Mouse (Mus musculus): ENCODE measurements around the gene Spg20. TPM values are rescaled to one million over a fixed set of nuclear protein-coding genes. Genes with fewer than 3 reads are reported as not detected.

Gene Spg20
- total RNA-seq, 2 experiments from 2014 or later: 31.9 to 33.1 TPM

DNA sequence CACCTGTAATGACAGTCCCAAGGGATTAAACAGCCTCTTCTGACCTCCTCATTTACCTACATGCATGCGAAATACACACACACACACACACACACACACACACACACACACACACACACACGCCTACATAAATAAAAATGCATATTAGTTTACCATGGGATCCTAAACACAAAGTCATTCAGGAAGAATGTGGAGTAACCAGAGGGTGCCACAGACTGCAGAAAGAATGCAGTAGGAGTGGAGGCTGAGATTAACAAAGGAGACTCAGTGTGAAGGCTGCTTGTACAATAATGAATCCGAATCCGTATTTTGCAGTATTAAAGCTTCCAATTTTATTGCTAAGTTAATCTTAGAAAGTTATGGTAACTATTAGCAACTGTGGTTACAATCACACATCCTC lies 33.0 kb downstream of the Spg20 start:
- no peak for DNase-seq (ENCODE audit: extremely low spot score in 1 of 2, low spot score in 1 of 2)

DNA sequence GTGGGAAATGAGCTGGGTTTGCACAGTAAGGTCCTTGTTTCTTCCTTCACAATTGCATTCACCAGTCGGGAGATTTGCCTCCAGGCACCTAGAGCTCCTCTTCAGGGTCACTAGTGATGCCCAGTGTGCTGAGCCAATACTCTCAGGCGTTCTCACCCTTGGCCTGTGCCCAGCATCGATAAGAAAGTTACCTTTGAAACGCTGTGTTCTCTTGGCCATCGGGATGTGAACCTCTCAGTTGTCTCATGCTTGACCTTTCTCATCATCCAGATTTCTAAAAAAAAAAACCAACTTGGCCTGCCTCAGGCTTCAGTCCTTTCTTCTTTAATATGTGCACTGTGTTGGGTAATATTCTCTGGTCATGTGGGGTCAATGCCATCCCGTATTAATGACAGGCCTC lies 34.5 kb downstream of the Spg20 start:
- DNase-seq (ENCODE audit: extremely low spot score in 1 of 2, low spot score in 1 of 2): no peak

DNA sequence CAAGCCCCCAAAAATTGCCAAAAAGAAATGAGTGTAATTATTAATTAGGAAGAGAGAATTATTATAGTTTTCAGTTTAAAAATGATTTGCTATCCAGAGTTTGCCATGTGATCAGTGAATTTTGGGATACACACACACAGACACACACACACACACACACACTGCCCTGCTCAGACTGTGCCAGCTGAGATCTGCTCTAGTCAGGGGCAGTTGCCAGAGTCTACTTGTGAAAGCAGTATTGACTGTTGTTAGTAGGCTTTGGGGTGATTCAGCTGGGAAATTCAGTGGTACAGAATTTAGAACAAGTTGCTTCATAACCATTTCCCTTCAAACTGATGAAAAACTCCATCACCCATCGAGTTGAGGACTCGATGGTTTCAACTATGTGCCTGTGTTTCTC lies 35.2 kb downstream of the Spg20 start:
- DNase-seq (ENCODE audit: extremely low spot score in 1 of 2, low spot score in 1 of 2): no peak

DNA sequence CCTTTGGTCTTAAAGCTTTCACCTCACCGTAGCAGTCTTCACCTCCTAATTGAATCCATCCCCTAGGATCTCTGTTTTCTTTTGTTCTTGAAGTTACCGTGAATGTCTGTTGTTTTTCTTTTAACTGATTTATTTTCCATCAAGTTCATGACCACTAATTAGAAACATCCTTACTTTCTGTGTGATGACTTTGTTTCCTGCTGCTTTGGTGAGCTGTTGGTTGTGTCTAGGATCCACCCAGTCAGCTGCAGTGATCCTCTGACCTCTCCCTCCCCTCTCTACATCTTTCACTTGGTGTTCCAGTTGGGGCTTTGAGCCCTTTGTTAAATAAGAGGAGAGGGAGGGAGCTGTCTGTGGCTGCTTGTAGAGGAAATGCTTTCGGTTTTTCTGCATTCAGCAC lies 36.2 kb downstream of the Spg20 start:
- no peak for DNase-seq (ENCODE audit: extremely low spot score in 1 of 2, low spot score in 1 of 2)

DNA sequence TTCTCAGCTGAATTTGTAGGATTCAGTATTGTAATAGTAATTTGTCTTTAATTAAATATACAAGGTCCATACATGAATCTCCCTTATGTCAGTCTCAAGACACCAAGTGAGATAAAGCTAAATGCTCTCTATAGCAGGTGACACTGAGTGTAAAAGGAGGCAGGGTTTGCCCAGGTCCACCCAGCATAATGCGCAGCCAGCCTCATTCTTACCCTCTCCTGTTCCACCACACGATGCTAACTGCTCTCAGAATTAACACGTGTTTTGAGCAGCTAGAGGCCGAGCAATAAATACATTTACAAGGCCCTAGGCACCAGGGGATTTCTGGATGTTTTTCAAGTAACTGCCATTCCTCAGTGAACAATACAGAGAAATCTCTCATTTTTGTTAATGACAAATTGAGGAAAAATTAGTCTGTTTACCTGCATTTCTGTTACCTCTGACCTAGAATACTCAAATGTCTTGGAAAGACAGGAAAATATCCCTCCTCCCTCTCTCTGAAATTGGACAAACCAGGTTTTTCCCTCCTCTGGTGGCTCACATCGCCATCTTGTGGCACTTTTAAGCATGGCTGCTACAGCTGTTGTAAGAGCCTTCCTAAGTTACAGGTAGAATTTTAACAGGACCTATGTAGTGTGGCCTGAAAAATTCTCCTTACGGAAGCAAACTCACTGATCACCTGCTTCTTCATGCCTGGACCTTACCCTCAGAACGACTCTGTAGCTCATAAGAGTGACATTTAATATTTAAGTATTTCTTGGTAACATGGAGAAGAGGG lies 39.9 kb downstream of the Spg20 start:
- DNase-seq (ENCODE audit: extremely low spot score in 1 of 2, low spot score in 1 of 2): peak; percentile 33 to 80

DNA sequence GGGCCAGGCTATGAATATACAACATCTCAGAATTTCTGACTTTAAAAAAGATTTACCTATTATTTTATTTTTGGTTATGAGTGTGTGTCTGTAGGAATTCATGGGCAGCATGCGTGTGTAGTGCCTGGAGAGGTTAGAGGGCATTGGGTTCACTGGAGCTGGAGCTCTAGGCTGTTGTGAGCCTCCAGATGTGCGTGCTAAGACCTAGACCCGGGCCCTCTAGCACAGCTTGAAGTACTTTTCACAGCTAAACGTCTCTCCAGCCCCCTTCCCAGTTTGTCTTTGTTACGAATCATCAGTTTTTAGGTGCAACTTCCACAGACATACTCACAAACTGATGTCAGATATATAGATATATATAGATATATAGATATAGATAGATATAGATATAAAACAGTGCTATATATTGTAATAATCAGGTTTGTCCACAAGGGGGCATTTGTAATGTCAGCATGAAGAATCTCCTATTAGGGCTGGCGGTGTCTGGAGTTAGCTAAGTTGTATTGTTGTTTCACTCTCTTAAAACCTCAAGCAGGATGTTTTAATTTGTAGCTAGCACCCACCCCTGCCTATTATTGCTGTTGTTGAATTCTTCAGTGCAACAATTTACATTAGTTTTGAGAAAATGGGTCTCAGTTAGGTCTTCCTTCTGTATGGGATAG lies 40.9 kb downstream of the Spg20 start:
- no peak for DNase-seq (ENCODE audit: extremely low spot score in 1 of 2, low spot score in 1 of 2)

DNA sequence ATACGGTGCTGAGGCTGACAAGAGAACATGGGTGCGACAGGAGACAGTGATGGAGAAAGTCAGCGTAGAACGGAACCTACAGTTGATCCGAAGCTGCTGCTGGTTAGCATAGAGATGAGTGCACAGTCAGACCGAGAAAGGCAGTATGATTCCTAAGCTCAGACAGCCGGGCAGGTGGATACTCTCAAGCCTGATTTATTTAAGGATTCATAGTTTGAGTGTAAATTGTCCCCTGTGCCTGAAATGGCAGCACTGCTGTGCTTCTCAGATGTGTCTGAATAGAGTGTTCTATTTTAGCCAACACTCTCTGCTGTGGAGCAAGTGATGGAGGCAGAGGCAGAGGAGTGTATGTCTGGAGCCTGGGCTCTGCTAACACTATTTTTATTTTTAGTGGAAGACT lies 42.3 kb downstream of the Spg20 start:
- DNase-seq (ENCODE audit: extremely low spot score in 1 of 2, low spot score in 1 of 2): no peak

DNA sequence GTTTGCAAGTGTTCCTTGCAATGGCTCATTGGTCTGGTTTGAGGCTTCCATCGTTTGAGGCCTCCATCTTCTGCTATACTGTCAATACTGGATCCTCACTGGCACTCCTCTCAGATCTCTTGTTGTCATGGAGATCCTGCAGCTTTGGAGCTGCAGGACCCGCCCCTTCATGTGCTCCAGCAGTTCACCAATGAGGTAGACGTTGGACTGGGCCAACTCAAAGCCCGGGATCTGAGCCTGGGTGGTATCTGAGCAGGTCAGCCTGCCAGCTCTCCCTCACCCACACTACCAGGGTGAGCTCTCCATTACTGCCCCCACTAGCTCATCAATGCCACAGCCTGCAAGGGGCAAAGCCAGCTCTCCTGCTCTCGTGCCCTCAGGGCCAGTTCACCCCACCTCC lies 45.5 kb downstream of the Spg20 start:
- no peak for DNase-seq (ENCODE audit: extremely low spot score in 1 of 2, low spot score in 1 of 2)

DNA sequence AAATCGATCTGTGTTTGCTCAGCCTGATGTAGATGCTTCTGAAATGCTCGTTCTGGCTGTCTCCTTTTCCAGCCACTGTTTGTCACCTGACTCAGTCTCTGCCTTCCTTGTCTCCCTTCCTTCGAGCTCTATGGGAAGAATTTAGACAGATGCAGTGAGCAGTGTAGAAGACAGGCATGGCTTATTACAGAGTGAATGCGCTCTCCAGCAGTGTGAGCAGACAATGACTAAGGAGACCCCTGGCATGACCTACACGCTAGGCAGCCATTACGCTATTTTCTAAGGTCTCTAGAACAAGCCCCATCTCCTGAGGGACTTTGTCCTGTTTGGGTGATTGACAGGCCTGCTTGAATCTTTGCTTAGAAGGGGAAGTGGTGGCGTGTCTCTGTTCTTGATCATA lies 49.2 kb downstream of the Spg20 start:
- DNase-seq (ENCODE audit: extremely low spot score in 1 of 2, low spot score in 1 of 2): no peak

DNA sequence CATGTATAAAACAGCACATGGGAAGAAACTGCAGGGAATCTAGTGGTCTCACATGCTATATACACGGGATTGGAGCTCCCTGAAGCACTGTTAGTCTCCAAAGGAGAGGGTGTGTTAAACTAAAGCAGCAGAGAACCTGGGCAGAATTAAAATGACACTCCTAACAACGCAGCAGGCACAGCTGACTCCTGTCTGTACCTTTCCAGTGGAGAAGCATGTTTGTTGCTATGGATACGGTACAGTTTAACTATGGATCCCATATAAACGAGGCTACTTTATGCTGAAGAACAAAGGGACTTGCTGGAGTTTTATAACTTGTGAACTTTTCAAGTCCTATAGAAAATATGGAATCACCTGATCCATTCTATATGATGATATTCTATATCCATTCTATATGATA lies 51.6 kb downstream of the Spg20 start:
- DNase-seq (ENCODE audit: extremely low spot score in 1 of 2, low spot score in 1 of 2): no peak

DNA sequence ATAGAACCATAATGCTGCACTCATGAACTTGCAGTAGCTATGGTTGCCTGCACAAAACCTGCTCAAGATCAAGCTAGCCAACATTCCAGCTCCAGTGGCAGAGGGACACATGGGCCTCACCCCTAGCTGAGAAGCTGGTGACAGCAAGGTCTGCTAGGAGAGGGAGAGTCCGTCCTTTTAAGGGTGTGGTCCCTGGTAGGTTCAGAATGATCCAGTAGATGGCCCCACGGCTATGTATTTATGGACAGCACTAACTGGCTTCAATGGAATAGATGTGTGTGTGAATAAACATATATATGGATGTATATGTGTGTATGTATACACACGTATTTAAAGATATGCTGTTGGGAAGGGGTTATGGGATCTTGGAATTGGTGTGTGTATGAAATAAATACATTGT lies 60.6 kb downstream of the Spg20 start:
- DNase-seq (ENCODE audit: extremely low spot score in 1 of 2, low spot score in 1 of 2): no peak

DNA sequence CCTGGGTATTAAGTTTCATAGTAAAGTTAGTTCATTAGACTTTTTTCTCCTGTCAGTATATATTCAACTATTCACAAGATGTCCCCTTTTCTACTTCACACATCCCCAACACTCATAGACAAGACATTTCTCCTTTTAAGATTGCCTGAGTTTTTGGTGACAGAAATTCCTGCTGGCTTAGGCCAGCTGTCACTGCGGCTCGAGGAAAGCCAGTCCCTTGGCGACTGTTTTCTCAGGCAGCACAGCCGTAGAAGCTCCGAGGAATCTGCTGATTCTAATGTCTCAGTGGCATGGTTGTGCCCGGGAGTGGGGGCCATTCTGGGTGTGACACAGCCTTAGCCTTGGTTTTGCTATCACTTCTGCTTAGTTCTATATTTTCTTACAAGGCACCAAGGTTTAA lies 65.4 kb downstream of the Spg20 start:
- DNase-seq (ENCODE audit: extremely low spot score in 1 of 2, low spot score in 1 of 2): no peak

DNA sequence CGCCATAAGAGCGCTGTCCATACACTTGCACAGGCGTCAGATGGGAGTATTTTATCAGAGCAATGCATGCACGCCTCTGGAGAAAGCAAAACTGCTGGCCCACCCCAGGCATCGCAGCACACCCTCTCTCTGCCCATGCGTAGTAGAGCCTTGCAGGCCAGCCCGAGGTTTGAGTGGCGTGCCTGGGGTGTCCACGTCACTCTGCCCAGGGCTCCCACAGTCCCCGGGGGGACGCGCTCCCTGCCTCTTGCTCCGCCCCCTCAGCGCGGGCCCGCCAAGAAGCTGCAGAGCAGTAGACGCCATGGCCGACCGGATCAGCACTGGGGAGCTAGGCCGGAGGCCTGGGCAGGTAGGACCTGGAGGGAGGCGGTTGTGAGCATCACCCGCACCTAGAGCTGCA lies 69.9 kb downstream of the Spg20 start, which contains the start of gene Sohlh2:
Gene Sohlh2, plus strand, starts transcription at position 263 of the 400 bp plus-strand sequence.
- DNase-seq (ENCODE audit: extremely low spot score in 1 of 2, low spot score in 1 of 2): no peak

Small RNA genes within 50 kb of the gene (microRNA-seq; reads per million reads assigned to microRNA genes)
- 0 reads per million in 2 experiments for gene Gm22029

Other genes with a start within 250 kb of the Spg20 start
- gene Sertm1, start 196.2 kb upstream of the Spg20 start, total RNA-seq (2021): 10 to 100 TPM; 80.1 to 86.1 TPM
- gene Ccna1, start 56.6 kb upstream of the Spg20 start, total RNA-seq (2021): 1 to 10 TPM; 2.0 to 3.1 TPM
- under 1 TPM; 0.17 to 0.28 TPM for gene Ccdc169, start 25.2 kb downstream of the Spg20 start, total RNA-seq (2021)
- gene Sohlh2, start 69.9 kb downstream of the Spg20 start, total RNA-seq (2021): not detected
- gene Dclk1, start 130.3 kb downstream of the Spg20 start, total RNA-seq (2021): 100 to 1,000 TPM; 589 to 662 TPM